13 mouse cellular contexts compared by ENCODE assay signal in genomic region chr17:13135356-13135755, GRCm38 (mm10). TPM values are rescaled to one million over a fixed set of nuclear protein-coding genes. Genes with fewer than 3 reads are reported as not detected.
"Had no signal": no experiment of that assay in that cellular context is flagged by ENCODE, and none has a peak within 500 bp of the region (broad histone marks: within the 10 kb centered on the region; RNA-seq: fewer than 3 reads in every experiment).

No protein-coding gene starts in this region.

RNA-seq across cellular contexts. Expression of gene Unc93a, which starts 3.7 kb away (rescaled TPM):
- total RNA-seq: layer of hippocampus, adult 18-20 months; left cerebral cortex, adult 18-20 months; midbrain, postnatal 0 days had no signal
- polyA plus RNA-seq: kidney, embryonic 16.5 days; limb, embryonic 10.5 days; liver, embryonic 13.5 days; liver, embryonic 16.5 days; lung, embryonic 16.5 days; midbrain, embryonic 11.5 days; midbrain, embryonic 14.5 days; neural tube, embryonic 11.5 days; neural tube, embryonic 14.5 days; stomach, embryonic 15.5 days had no signal
